Mouse (Mus musculus) stomach, embryonic 14.5 days (tissue): ENCODE results near the gene Sbf1. TPM values are rescaled to one million over a fixed set of nuclear protein-coding genes. Genes with fewer than 3 reads are reported as not detected.

Experiments
- ATAC-seq: fragments of 200-750 bp; cut with Nextera tagmentation; 2 replicates; pipeline ENCODE4 v1.8.0; 2017; ENCODE audit warnings: low read depth, moderate TSS enrichment; ENCODE audit not compliant: insufficient number of reproducible peaks, insufficient read depth, low FRiP score
- H3K27ac ChIP-seq: fragments of 300-500 bp; sonication (generic); 2 replicates; pipeline ENCODE4 v1.5.1; 2014; ENCODE audit warnings: mild to moderate bottlenecking, low read length, moderate library complexity, mixed read lengths
- H3K27me3 ChIP-seq: fragments of 300-500 bp; sonication (generic); 2 replicates; pipeline ENCODE4 v1.6.1; 2014; ENCODE audit warnings: low read length, control low read depth, mixed read lengths; ENCODE audit not compliant: control insufficient read depth, insufficient read depth
- H3K36me3 ChIP-seq: fragments of 300-500 bp; sonication (generic); 2 replicates; pipeline ENCODE4 v1.6.1; 2014; ENCODE audit warnings: mild to moderate bottlenecking, control low read depth, low read length, moderate library complexity, mixed read lengths; ENCODE audit not compliant: control insufficient read depth, insufficient read depth
- H3K4me1 ChIP-seq: fragments of 300-500 bp; sonication (generic); 2 replicates; pipeline ENCODE4 v1.6.1; 2014; ENCODE audit warnings: low read length, control low read depth, mixed read lengths; ENCODE audit not compliant: control insufficient read depth, insufficient read depth
- H3K4me2 ChIP-seq: fragments of 300-500 bp; sonication (generic); replicated peaks from 2 replicates; pipeline ENCODE4 v1.6.1; 2014; ENCODE audit warnings: low read depth, low read length, control low read depth
- H3K4me3 ChIP-seq: fragments of 300-500 bp; sonication (generic); 2 replicates; pipeline ENCODE4 v1.5.1; 2014; ENCODE audit warnings: low read depth, low read length, control low read depth
- H3K9ac ChIP-seq: fragments of 300-500 bp; sonication (generic); replicated peaks from 2 replicates; pipeline ENCODE4 v1.6.1; 2014; ENCODE audit warnings: low read depth, mild to moderate bottlenecking, control low read depth, low read length, moderate library complexity, mixed read lengths
- H3K9me3 ChIP-seq: fragments of 300-500 bp; sonication (generic); 2 replicates; pipeline ENCODE4 v1.6.1; 2016; ENCODE audit warnings: low read depth, low read length, control low read depth; ENCODE audit not compliant: control insufficient read depth
- WGBS: fragments of 180-500 bp; shearing (Covaris S2); extraction: QIAGEN DNeasy Blood & Tissue Kit; methylation state at CpG from one replicate; pipeline ENCODE4 v1.1.7; 2014; 5-methylcytosine and 5-hydroxymethylcytosine counted together
- microRNA-seq: library from miRNA; unstranded; fragments of <30 nt; microRNA quantifications from one replicate; pipeline ENCODE4, GENCODE M21; 2016
- polyA plus RNA-seq: library from polyadenylated mRNA; unstranded; fragments of >200 nt; fragmentation: Nextera tagmentation; extraction: Ambion mirVana; gene quantifications from 2 replicates; pipeline ENCODE4 v1.2.1, GENCODE M21; 2014

The Sbf1 gene
- polyA plus RNA-seq, 1 experiment from 2014 or later: 63.0 TPM

- no peak for ATAC-seq
- no peaks in the 10 kb centered on the region for H3K4me1 ChIP-seq
- 84% methylated on average over 6 of the region's 6 CpGs for WGBS
- H3K9me3 ChIP-seq: no peaks in the 10 kb centered on the region
- H3K9ac ChIP-seq: no peak overlapping the region
- H3K27me3 ChIP-seq: no peaks in the 10 kb centered on the region
- H3K4me2 ChIP-seq: no peak overlapping the region
- no peak overlapping the region for H3K27ac ChIP-seq
- peaks cover 15% of the 10 kb centered on the region; the same call in 1 of the 2 replicates for H3K36me3 ChIP-seq
- no peak overlapping the region for H3K4me3 ChIP-seq
These were observed 66.0 kb downstream of the Sbf1 start for GRCm38 (mm10) chr15:89249063-89249462.

GRCm38 (mm10) chr15:89241025-89241424 lies 74.1 kb downstream of the Sbf1 start:
- no peaks in the 10 kb centered on the region for H3K4me1 ChIP-seq
- 70% methylated on average over 2 of the region's 2 CpGs for WGBS
- no peaks in the 10 kb centered on the region for H3K9me3 ChIP-seq
- H3K4me2 ChIP-seq: no peak overlapping the region
- no peak overlapping the region for H3K27ac ChIP-seq
- no peak overlapping the region for H3K4me3 ChIP-seq
- H3K9ac ChIP-seq: no peak overlapping the region
- no peak for ATAC-seq
- peaks cover 7% of the 10 kb centered on the region; the same call in 1 of the 2 replicates for H3K36me3 ChIP-seq
- no peaks in the 10 kb centered on the region for H3K27me3 ChIP-seq

- no peaks in the 10 kb centered on the region for H3K4me1 ChIP-seq
- ATAC-seq: no peak
- H3K4me3 ChIP-seq: no peak overlapping the region
- H3K27ac ChIP-seq: no peak overlapping the region
- H3K4me2 ChIP-seq: no peak overlapping the region
- H3K9ac ChIP-seq: no peak overlapping the region
- peaks cover 4% of the 10 kb centered on the region; the same call in 1 of the 2 replicates for H3K36me3 ChIP-seq
- 60% methylated on average over 3 of the region's 3 CpGs for WGBS
- no peaks in the 10 kb centered on the region for H3K9me3 ChIP-seq
- no peaks in the 10 kb centered on the region for H3K27me3 ChIP-seq
These were observed 75.2 kb downstream of the Sbf1 start for GRCm38 (mm10) chr15:89239751-89240392.

Small RNAs within 50 kb of the gene (microRNA-seq; reads per million reads assigned to microRNA genes)
- 0.78 reads per million for gene Mir6959

Other genes starting within 250 kb of the Sbf1 start
- 43.9 and 47.4 TPM in 2 replicates for gene Trabd, start 240.2 kb downstream of the Sbf1 start, polyA plus RNA-seq
- gene Selenoo, start 226.2 kb downstream of the Sbf1 start, polyA plus RNA-seq: 22.0 and 22.2 TPM in 2 replicates
- 17.2 and 20.7 TPM in 2 replicates for gene Tubgcp6, start 192.2 kb downstream of the Sbf1 start, polyA plus RNA-seq
- gene Hdac10, start 186.6 kb downstream of the Sbf1 start, polyA plus RNA-seq: 15.0 and 19.6 TPM in 2 replicates
- gene Mapk12, start 174.6 kb downstream of the Sbf1 start, polyA plus RNA-seq: 4.4 and 5.2 TPM in 2 replicates
- gene Mapk11, start 165.7 kb downstream of the Sbf1 start, polyA plus RNA-seq: 6.5 and 7.9 TPM in 2 replicates
- gene Plxnb2, start 134.5 kb downstream of the Sbf1 start, polyA plus RNA-seq: 146 and 147 TPM in 2 replicates
- gene Dennd6b, start 118.8 kb downstream of the Sbf1 start, polyA plus RNA-seq: 16.4 and 17.6 TPM in 2 replicates
- gene Ppp6r2, start 103.8 kb downstream of the Sbf1 start, polyA plus RNA-seq: 33.5 and 34.6 TPM in 2 replicates
- gene Adm2, start 7.4 kb upstream of the Sbf1 start, polyA plus RNA-seq: not detected in 2 replicates
- not detected in 2 replicates for gene Miox, start 19.1 kb upstream of the Sbf1 start, polyA plus RNA-seq
- gene Lmf2, start 40.3 kb upstream of the Sbf1 start, polyA plus RNA-seq: 46.5 and 47.0 TPM in 2 replicates
- gene Ncaph2, start 40.4 kb upstream of the Sbf1 start, polyA plus RNA-seq: 148 and 159 TPM in 2 replicates
- 4.6 and 6.8 TPM in 2 replicates for gene Sco2, start 58.5 kb upstream of the Sbf1 start, polyA plus RNA-seq
- 1.1 and 2.5 TPM in 2 replicates for gene Tymp, start 61.7 kb upstream of the Sbf1 start, polyA plus RNA-seq
- gene Odf3b, start 64.0 kb upstream of the Sbf1 start, polyA plus RNA-seq: 0.80 and 1.3 TPM in 2 replicates
- gene Klhdc7b, start 69.6 kb upstream of the Sbf1 start, polyA plus RNA-seq: 0.06 TPM in 1 of 2 replicates, not detected in the other
- gene Syce3, start 95.2 kb upstream of the Sbf1 start, polyA plus RNA-seq: not detected in 2 replicates
- 0.46 and 0.53 TPM in 2 replicates for gene Cpt1b, start 110.6 kb upstream of the Sbf1 start, polyA plus RNA-seq
- gene C730034F03Rik, start 114.3 kb upstream of the Sbf1 start, polyA plus RNA-seq: 2.4 and 3.5 TPM in 2 replicates
- not detected in 2 replicates for gene Gm44502, start 114.4 kb upstream of the Sbf1 start, polyA plus RNA-seq
- gene Chkb, start 114.6 kb upstream of the Sbf1 start, polyA plus RNA-seq: 52.2 and 54.5 TPM in 2 replicates
- gene Mapk8ip2, start 138.6 kb upstream of the Sbf1 start, polyA plus RNA-seq: 3.1 and 4.0 TPM in 2 replicates
- gene Arsa, start 162.1 kb upstream of the Sbf1 start, polyA plus RNA-seq: 14.8 and 16.7 TPM in 2 replicates
- 2.4 and 2.8 TPM in 2 replicates for gene Shank3, start 184.3 kb upstream of the Sbf1 start, polyA plus RNA-seq